Mouse (Mus musculus) testis, adult 2 months (tissue): ENCODE measurements around the gene Sergef. TPM values are rescaled to one million over a fixed set of nuclear protein-coding genes. Genes with fewer than 3 reads are reported as not detected.

ENCODE experiments used
- H3K27ac ChIP-seq: fragments of 200-500 bp; 2 replicates; pipeline ENCODE4 v1.5.1; 2012; ENCODE audit warnings: low read depth, low read length; ENCODE audit not compliant: control insufficient read depth, insufficient read depth
- H3K27me3 ChIP-seq: fragments of 200-500 bp; 2 replicates; pipeline ENCODE4 v1.6.1; 2012; ENCODE audit warnings: mild to moderate bottlenecking, low read length, moderate library complexity; ENCODE audit not compliant: control insufficient read depth, insufficient read depth
- H3K36me3 ChIP-seq: fragments of 200-500 bp; 2 replicates; pipeline ENCODE4 v1.6.1; 2012; ENCODE audit warnings: mild to moderate bottlenecking, low read length; ENCODE audit not compliant: control insufficient read depth, insufficient read depth
- H3K4me1 ChIP-seq: fragments of 200-500 bp; 2 replicates; pipeline ENCODE4 v1.6.1; 2012; ENCODE audit warnings: low read length; ENCODE audit not compliant: control insufficient read depth, insufficient read depth
- H3K4me3 ChIP-seq: fragments of 200-500 bp; 2 replicates; pipeline ENCODE4 v1.5.1; 2012; ENCODE audit warnings: low read depth, mild to moderate bottlenecking, low read length, moderate library complexity, mixed read lengths; ENCODE audit not compliant: control insufficient read depth
- CTCF ChIP-seq: fragments of 200-500 bp; IDR thresholded peaks from 2 replicates; pipeline ENCODE4 v1.5.1; 2012; ENCODE audit warnings: low read depth, mild to moderate bottlenecking, inconsistent platforms, low read length, moderate library complexity; ENCODE audit not compliant: control insufficient read depth, insufficient read depth, insufficient replicate concordance
- POLR2A ChIP-seq: fragments of 200-500 bp; IDR thresholded peaks from 2 replicates; pipeline ENCODE4 v1.6.1; 2012; ENCODE audit warnings: low read depth, mild to moderate bottlenecking, inconsistent platforms, low read length, moderate library complexity; ENCODE audit not compliant: control insufficient read depth
- polyA plus RNA-seq: library from polyadenylated mRNA; depleted of rRNA; stranded (reverse); fragments of >200 nt; gene quantifications from 2 replicates; pipeline ENCODE4 v1.2.3, GENCODE M21; 2012

The Sergef gene
- polyA plus RNA-seq, 1 experiment: 7.7 TPM

DNA sequence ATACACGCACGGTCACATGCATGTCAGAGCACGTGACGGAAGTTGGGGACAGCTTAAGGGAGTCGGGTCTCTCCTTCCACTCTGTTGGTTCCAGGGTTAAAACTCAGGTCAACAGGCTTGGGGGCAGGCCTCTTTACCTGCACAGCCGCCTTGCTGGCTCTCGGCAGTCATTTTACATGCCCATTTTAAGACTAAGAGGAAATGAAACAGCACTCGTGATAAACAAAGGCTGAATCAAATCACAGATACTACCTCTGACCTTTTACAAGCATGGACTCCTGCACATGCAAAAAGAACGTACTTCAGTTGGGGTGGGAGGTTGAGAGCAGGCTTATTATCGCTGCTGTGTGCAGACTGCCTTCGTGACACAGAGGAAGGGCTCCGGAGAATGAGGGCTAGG, 50.4 kb downstream of the Sergef start:
- Histone ChIP-seq H3K27me3 (no peaks in the 10 kb centered on the region), H3K4me3 (no peak overlapping the region)
- TF ChIP-seq POLR2A: no peak
- TF ChIP-seq CTCF: no peak

DNA sequence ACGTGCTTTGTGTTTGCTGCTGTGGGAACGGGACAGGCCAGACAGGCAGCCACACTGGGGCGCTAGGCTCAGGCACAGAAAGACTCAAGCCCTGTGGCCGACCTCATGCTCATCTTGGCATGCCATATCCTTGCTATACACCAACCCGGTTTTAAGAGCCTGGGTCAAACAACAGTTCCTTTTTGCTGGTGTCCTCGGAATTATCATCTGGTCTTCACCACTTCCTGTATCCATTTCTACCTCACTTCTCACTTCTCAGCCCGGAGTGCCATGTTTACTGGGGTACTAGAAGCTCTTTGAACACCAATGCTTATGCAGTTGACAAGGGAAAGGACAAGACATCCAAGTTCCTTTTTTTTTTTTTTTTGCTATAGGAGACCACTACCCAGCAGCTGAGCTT, 51.6 kb downstream of the Sergef start:
- Histone ChIP-seq H3K27ac (no peak overlapping the region), H3K27me3 (no peaks in the 10 kb centered on the region), H3K4me1 (no peaks in the 10 kb centered on the region), H3K36me3 (no peaks in the 10 kb centered on the region), H3K4me3 (no peak overlapping the region)
- TF ChIP-seq POLR2A (no peak), CTCF (no peak)

More for the DNA sequence above, 50.4 kb downstream of the Sergef start:
- Histone ChIP-seq H3K27ac (no peak overlapping the region), H3K36me3 (no peaks in the 10 kb centered on the region), H3K4me1 (no peaks in the 10 kb centered on the region)

DNA sequence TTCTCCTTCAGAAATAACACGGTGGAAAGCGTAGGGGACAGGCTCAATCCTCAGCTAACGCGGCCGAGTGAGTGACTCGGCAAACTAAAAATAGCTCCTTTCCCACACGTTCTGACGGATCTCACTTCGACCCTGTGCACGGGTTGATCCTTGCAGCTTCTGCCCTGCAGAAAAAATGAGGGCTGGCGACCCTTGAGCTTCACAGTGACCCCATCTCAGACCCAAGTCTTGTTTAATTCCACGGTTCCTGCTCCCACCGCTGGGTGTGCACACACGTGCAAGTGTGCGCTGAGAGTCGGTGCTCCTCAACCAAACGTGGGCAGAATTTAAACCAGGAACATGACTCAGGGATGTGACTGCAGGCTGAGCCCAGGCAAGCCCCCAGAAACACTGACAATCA, 52.1 kb downstream of the Sergef start:
- Histone ChIP-seq H3K36me3 (no peaks in the 10 kb centered on the region), H3K27me3 (no peaks in the 10 kb centered on the region), H3K27ac (no peak overlapping the region), H3K4me1 (no peaks in the 10 kb centered on the region), H3K4me3 (no peak overlapping the region)
- no peak for TF ChIP-seq POLR2A
- no peak for TF ChIP-seq CTCF

DNA sequence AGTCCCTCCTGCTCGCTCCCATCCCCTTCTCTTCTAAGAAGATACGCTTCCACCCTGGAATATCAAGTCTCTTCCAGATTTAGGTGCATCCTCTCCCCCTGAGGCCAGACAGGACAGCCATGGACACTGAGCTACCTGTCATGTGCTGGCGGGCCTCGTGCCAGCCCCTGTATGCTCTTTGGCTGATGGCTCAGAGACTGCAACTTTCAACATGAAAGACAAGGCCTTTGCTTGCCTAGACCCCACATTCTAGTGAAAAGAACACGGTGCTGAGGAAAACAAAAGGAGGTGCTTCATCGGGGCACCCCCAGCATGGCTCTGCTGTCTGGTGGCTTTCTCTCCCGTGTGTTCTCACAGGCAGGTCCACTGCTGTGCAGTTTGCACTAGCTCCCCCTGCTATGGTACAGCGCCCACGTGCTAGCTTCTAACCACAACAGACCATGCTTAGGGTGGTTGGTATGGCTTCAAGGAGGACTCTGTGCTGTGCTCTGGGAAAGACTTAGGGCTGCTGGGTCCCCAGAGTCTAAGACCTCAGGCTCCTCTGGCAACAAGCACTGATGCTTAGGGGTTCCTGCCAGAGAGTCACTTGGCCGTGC, 52.9 kb downstream of the Sergef start:
- TF ChIP-seq CTCF (no peak), POLR2A (no peak)
- Histone ChIP-seq H3K27ac (no peak overlapping the region), H3K27me3 (no peaks in the 10 kb centered on the region), H3K36me3 (no peaks in the 10 kb centered on the region), H3K4me3 (no peak overlapping the region), H3K4me1 (no peaks in the 10 kb centered on the region)

DNA sequence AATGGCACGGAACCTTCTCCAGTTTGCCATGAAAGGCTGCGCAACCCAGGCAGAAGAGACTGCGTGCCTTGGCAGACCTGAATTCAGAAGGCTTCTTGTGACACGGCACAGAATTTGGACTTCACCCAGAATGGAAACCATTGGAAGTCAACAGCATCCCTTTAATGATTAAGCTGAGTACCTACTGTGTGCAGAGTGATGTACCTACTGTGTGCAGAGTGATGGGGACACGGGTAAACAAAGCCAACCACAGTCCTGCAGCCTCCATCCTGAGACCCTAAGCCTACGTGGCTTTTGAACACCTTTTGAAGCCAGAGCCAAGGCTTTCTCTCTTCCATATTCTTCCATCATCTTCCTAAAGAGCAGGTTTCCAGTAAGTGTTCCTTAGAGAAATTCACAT, 56.9 kb downstream of the Sergef start:
- no peaks in the 10 kb centered on the region for H3K27me3 ChIP-seq
- TF ChIP-seq POLR2A (no peak), CTCF (no peak)
- no peak overlapping the region for H3K27ac ChIP-seq
- no peaks in the 10 kb centered on the region for H3K4me1 ChIP-seq
- no peaks in the 10 kb centered on the region for H3K36me3 ChIP-seq
- H3K4me3 ChIP-seq: no peak overlapping the region

DNA sequence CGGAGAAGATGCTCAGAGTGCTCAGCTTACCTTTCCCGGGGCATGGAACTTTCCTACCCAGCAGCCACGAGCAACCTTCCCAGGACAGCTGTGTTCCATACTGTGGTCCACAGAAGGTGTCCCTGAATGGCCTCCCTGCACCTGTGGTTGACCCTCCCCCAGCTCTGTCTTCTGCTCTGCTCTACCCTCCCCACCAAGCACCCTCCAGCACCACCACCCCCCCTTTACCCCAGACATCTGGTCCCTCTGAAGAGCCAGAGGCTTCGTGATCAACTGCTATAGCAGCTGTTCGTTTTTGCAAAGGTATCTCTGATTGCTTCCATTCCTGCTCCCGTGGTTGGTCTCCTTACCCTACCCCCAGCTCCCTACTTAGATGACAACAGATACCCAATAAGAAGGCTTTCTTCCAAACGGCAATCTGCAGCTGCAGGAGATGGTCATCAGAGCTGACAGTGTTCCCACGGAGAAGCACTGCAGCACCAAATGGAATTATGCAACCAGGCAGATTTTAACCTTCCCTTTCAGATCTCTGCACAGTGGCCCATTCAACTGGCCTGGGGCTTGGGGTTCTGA, 58.2 kb downstream of the Sergef start:
- TF ChIP-seq CTCF (no peak), POLR2A (no peak)
- Histone ChIP-seq H3K27ac (no peak overlapping the region), H3K27me3 (no peaks in the 10 kb centered on the region), H3K4me1 (no peaks in the 10 kb centered on the region), H3K36me3 (no peaks in the 10 kb centered on the region), H3K4me3 (no peak overlapping the region)

DNA sequence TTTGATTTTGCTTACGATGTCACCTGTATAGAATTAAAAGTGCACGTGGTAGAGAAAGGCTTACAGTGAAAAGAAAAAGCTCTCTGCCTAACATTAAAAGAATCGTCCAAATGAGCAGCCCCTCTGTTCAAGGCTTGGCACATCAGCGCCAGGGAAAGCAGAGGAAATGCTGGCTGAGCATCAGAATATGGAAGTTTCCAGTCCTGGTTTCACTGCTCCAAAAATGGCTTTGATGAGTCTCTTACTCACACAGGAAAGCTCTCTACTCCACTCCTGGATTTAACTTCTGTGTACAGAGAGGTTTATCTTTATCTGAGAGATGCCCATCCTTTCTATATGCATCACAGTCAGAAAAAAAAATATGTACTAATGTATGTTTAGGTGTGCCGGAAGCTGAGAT, 61.5 kb downstream of the Sergef start:
- no peak overlapping the region for H3K4me3 ChIP-seq
- no peak overlapping the region for H3K27ac ChIP-seq
- no peaks in the 10 kb centered on the region for H3K27me3 ChIP-seq
- H3K36me3 ChIP-seq: no peaks in the 10 kb centered on the region
- TF ChIP-seq POLR2A (no peak), CTCF (no peak)
- no peaks in the 10 kb centered on the region for H3K4me1 ChIP-seq
